Mouse (Mus musculus): ENCODE data around the gene Cmip.
A peak's percentile ranks its signal among the peaks of the same experiment; 100 is the strongest.

Gene Cmip

DNA sequence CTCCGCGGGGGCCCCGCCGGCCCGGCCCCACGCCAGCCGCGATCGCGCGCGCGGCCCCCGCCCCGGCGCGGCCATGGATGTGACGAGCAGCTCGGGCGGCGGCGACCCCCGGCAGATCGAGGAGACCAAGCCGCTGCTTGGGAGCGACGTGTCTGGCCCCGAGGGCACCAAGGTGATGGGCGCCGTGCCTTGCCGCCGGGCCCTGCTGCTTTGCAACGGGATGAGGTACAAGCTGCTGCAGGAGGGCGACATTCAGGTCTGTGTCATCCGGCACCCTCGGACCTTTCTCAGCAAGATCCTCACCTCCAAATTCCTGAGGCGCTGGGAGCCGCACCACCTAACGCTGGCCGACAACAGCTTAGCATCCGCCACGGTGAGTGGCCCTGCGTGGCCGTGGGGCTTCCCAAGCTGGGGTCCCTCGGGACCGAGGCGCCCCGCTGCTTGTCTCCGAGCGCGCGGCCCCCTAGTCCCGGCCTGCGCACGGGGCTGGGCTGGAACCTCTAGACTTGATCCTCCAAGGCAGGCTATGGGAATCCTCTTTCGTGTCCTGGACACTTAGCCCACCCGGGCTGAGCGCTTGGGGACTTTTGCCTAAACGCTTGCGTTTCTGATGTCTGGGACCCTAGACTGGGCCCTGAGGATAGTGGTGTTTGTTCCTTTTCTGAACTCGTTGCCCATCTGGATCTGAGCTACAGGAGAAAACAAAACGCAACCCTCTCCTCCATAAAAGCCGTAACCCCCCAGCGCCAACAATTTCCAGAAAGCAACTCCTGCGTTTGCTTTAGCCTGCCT, at the start of gene Cmip:
Gene Cmip (plus strand): TSS at position 36 of the 792 bp plus-strand sequence.
- DNase-seq (ENCODE audit: low read depth in 2 of 2, low spot score in 2 of 2), result peak; percentile 30 to 32

DNA sequence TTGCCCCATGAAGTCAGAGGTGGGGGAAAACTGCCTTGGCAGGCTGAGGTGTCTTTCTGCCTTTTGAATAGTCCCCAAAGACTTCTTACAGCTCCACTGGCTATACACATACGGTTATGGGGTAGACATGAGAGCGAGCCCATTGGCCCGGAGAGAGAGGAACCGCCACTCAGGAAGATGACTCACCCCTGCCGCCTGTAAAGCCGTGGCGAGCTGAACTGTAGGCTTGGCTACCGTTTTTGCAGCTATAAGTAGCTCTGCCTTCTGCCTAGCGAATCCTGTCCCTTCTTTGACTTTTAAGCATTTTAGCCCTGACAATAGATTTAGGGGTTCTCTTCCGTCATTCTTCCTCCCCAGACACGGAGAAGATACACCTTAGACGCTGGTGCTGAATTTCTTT, 47.7 kb upstream of the Cmip start:
- DNase-seq (ENCODE audit: low read depth in 2 of 2, low spot score in 2 of 2), result no peak

DNA sequence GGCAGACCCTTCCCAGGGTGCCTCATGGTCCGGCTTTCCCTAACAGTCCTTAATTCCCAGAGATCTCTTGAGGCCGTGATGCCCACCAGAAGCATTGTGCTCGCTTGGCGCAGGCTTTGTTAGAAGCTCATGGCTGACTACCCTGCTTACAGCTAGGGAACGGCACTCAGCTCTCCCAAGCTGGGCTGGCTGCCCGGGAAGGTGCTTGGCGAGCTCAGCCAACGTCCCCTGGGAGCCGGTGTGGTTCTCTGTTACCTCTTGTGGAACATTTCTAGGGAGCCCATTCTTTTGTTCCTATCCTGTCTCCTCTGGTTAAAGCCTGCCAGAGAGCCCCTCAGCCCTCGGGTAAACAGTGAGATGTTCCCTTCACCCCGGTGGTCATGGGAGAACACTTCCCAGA, 44.8 kb upstream of the Cmip start:
- no peak for DNase-seq (ENCODE audit: low read depth in 2 of 2, low spot score in 2 of 2)

DNA sequence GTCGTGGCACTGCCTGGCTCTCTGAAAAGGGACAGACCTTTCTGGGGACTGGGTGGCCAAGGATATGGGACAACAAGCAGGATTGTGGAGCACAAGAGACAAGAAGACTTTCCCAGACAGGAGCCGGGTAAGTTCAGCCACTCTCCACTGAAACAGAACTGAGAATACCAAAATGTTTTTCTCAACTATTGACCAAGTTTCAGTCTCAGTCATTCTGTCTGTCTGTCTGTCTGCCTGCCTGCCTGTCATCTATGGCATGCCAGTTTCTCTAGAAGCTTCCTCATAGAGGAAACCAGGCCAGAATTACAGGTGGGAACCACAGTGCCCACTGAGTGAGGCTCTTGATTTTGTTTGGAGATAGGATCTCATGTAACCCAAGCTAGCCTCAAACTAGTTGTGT, 39.1 kb upstream of the Cmip start:
- DNase-seq (ENCODE audit: low read depth in 2 of 2, low spot score in 2 of 2), result no peak

DNA sequence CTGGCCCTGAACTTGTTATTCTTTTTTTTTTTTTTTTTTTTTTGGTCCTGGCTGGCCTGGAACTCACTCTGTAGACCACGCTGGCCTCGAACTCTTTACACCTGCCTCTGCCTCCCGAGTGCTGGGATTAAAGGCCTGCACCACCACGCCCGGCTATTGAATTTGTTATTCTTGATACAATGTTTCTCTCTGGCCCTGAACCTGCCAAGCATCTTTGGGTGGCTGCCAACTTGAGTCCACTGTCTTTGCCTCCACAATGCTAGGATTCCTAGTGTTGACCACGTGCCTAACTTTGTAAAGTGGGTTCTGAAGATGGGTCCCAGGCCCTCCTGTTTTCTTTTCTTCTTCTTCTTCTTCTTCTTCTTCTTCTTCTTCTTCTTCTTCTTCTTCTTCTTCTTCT, 34.5 kb upstream of the Cmip start:
- DNase-seq (ENCODE audit: low read depth in 2 of 2, low spot score in 2 of 2), result no peak

DNA sequence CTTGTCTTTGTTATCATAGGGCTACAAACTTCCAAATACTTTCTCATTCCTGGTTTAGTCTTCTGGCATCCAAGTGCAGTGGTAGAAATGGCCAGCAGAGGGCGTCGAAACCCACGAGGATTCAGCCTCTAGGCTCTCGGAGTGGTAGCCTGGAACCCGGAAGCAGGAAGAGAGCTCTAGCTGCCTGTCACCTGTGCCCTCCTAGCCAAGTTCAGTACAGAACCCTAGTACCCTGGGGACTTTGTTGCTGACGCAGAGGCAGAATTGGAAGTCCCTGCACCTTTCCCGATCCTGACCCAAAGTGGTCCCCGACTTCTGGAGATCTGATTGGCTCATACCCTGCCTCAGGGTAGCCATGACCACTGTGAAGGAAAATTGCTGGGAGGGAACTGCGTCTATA, 32.2 kb upstream of the Cmip start:
- peak; percentile 79 to 83 for DNase-seq (ENCODE audit: low read depth in 2 of 2, low spot score in 2 of 2)

DNA sequence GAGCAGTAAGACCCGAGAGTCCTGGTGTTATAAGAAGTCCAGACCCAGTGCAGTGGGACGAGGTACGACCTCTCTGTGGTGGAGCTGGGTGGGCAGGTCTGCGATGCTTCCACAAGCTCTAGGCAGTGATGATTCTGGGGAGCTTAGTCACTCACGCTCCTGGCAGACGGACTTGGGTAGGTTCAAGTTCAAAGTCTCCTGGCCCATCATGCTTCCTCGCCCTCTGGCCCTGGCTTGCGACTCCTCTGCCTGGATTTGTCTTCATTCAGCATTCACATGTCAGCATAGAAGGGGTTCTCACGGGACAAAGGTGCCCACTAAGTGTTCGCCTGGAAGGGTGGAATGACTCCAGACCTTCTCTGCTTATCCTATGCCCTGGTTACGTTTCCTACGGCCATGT, 30.6 kb upstream of the Cmip start:
- no peak for DNase-seq (ENCODE audit: low read depth in 2 of 2, low spot score in 2 of 2)

DNA sequence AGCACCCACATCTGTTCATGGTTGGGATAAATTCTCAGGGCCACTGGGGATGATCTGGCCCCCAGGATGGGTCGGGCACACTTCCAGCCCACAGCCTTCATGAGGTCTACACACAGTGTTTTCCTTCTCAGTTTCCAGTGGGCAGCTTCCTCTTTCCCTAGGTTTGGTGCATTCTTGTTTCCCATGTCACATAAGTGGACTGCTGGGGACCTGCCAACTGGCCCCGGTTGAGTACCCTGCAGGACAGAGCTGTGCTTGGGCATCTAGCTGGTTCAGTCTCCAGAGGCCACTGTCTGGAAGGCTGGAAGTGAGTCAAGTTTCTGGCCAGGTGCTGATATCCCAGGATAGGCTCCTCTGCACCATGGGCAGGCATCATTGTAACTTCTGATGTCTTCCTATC, 29.5 kb upstream of the Cmip start:
- DNase-seq (ENCODE audit: low read depth in 2 of 2, low spot score in 2 of 2), result no peak

DNA sequence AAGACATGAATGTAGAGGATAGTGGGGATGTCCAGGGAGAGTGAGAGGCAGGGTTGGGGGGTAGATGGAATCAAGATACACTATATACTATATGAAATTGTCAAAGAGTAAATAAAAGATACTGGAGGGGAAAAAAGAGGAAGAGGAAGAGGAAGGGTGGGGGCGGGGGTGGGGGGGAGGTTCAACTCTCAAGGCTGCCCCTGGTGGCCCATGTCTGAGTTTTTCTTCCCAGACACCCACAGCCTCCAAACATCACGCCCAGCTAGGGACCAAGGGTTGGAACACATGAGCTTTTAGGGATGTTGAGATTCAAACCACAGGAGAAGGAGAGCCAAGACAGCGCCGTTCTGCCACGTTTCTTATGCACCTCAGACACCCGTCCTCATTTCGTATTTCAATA, 23.7 kb upstream of the Cmip start:
- no peak for DNase-seq (ENCODE audit: low read depth in 2 of 2, low spot score in 2 of 2)

DNA sequence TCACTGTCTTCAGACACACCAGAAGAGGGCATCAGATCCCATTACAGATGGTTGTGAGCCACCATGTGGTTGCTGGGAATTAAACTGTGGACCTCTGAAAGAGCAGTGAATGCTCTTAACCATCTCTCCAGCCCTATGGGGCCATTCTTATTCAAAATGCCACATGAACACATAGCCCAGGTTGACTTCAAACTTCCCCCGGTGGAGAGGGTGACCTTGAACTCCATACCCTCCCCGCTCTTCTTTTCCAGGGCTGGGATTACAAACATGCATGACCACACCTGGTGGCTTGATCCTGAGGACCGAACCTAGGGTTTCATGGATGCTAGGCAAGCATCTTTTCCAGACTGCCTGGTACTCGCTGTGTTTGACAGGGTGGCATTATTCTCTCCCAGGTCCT, 20.3 kb upstream of the Cmip start:
- no peak for DNase-seq (ENCODE audit: low read depth in 2 of 2, low spot score in 2 of 2)

DNA sequence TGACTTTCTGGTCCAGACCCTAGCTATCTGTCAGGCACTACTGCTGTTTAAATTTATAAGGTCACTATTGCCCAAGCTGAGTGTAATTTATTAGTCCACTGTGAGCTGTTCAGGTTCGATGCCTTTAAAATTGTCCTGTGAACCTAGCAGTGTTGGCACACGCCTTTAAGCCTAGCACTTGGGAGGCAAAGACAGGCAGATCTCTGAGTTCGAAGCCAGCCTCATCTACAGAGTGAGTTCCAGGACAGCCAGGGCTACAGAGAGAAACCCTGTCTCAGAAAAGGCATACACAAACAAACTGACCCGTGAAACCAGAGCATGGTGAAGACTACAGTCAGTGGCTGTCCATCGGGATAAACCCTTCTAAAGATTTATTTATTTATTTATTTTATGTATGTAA, 16.5 kb upstream of the Cmip start:
- DNase-seq (ENCODE audit: low read depth in 2 of 2, low spot score in 2 of 2), result no peak

DNA sequence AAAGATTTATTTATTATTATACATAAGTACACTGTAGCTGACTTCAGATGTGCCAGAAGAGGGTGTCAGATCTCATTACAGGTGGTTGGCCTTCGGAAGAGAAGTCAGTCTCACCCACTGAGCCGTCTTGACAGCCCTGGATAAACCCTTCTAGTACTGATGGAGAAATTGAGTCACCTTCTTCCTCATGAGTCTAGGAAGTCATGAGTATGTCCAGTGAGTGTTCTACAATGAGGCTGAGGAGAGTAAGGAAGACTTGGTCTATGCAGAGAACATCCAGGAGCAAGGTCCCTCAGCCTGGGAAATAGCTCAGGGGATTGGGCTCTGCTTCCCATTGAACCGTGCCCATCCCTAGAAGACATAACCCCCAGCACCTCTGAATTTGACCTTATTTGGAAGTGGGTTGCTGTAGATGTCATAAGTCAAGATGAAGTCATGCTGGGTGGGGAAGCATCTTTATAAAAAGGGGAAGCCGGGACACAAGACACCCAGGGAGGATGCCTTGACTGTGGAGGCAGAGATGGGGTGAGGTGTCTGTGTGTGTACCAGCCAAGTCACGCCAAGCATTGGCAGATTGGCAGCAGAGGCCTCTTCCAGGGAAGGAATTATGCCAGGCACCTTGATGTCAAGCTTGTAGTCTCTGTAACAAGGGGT, 15.9 kb upstream of the Cmip start:
- no peak for DNase-seq (ENCODE audit: low read depth in 2 of 2, low spot score in 2 of 2)

DNA sequence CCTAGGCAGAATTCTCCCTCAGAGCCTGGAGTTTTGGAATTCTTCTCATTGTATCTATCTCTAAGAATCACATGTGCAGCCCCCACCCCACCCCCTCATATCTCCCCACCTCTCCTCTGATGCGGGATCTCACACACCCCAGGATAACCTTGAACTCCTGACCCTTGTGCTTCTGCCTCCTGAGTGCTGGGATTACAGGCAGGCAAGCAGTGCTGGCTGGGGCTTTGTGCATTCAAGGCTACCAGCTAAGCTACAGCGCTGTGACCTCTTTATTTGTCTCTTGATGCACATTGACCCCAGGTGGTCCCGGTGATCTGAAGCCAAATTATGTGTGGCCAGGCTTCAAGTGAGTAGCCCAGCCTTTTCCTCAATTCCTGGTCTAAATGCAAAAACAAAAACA, 15.0 kb upstream of the Cmip start:
- DNase-seq (ENCODE audit: low read depth in 2 of 2, low spot score in 2 of 2), result no peak

DNA sequence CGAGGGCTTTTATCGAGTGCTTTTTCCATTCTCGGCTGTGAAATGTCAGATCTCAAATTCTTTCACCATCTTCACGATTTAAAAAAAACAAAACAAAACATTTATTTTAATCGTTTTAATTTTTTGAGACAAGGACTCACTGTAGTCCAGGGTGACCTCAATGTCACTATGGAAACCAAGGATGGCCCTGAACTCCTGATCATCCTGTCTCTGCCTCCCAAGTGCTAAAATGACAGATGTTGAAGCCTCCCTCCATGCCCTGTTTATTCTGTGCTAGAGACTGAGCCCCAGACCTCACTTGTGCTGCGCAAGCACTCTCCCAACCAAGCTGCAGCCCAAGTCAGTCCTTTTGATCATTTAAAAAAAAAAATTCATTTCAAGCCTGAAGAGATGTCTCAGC, 14.6 kb upstream of the Cmip start:
- no peak for DNase-seq (ENCODE audit: low read depth in 2 of 2, low spot score in 2 of 2)

DNA sequence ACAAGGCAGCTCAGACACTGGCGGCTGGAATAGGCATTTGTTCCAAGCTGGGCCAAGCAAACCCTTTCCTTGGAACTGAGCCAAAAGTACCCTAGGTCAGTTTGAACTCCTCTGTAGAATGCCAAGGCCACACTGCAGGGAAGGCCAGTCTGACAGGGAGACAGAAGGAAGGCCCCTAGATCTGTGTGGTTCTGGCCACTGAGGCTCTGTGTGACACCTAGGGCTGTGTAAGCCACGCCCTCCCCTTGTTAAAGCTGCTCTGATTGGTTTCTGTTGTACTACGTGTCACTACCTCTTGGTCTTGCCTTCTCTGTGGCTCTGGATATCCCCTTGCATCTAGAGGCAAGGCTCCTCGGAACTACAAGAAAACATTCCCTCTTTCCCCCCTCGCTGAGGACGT, 12.3 kb upstream of the Cmip start:
- DNase-seq (ENCODE audit: low read depth in 2 of 2, low spot score in 2 of 2), result no peak

DNA sequence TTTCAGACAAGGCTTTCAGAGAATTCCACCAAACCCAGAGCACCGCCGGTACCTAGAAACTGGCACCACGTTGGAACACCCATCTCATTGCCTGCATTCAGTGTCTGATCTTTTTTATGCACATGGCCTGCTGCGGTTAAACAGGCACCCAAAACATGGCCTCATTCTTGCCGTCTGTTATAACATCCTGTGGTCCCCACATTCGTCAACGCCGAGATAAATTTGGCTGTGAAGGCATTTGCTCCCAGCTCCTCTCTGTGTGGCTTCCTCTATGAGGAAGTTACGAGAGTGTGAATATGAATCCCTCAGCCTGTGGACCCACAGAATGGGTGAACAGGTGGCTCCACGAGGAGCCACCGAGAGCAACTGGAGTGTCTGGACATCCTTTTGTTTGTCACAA, 8.5 kb upstream of the Cmip start:
- no peak for DNase-seq (ENCODE audit: low read depth in 2 of 2, low spot score in 2 of 2)

DNA sequence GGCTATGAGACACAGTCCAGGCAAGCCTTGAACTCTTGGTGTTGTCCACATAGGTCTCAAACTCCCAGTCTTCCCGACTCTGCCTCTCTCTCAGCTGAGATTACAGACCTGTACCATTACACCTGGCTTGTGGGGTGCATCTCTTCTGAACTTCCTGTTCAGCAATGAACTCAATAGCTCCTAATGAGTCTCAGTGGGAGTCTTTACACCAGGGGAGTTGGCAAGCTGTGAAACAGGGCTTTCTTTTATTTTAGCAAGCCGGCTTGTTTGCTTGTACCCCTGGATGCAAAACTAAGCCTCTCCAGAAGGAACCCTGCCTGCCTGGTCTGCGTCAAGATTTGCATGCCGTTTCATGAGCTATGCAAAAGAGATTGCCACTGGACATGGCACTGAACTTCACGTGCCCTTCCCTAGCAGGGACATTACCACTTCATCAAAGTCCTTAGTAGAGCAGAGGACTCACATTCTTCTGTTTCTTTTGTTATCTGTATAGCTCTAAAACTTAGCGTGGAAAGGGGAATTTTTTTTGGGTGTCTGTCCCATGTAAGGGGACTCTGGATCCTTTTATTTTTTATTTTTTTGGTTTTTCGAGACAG, 5.7 kb upstream of the Cmip start:
- no peak for DNase-seq (ENCODE audit: low read depth in 2 of 2, low spot score in 2 of 2)

DNA sequence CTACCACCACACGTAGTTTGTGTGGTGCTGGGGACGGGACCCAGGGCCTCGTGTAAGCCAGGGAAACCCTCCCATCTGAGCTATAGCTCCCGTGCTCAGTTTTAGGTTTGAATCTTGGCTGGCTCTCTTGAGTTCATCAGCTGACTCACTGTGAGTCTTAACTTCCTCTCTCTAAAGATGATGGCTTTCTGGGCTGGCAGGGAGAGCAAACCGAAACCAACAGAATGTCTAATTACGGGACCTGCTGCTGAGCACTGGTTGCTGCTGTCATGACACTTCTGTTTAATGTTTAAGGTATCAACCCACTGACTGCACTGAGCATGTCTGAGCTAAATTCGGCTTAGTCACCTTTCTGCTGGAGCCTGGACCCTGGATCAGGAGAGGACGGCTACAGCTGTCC, 4.2 kb upstream of the Cmip start:
- no peak for DNase-seq (ENCODE audit: low read depth in 2 of 2, low spot score in 2 of 2)

DNA sequence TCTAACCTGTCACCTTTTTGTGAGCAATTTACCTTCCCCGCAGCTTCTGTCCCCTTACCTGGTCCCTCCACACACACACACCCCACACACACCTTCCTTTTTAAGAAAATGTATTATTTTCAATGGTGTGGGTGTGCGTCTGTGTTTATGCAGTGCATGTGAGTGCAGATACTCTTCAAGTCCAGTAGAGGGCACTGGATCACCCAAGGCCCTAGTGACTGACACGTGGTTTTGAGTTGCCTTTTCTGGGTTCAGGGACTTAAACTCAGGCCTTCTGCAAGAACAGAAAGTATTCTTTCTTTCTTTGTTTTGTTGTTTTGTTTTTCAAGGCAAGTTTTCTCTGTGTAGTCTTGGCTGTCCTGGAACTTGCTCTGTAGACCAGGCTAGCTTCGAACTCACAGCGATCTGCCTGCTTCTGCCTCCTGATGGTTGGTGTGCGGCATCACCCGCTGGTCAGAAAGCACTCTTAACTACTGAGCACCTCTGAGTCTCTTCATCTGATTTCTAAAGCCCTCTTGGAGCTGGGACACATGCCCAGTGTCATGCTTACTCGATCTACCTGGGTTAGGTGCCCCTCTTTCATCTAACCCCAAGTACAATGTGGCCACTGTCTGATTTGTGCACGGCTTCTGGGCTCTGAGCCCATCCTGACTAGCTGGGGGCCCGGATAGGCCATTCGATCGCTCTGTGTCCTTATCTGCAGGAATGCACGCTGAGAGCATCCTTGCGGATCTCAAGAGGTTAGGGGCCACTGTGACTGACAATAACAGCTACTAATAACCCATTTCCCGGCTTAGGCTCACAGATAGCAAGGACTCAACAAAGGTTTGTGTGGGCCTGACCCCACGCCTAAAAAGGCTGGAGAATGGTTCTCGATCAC, 3.2 kb upstream of the Cmip start:
- no peak for DNase-seq (ENCODE audit: low read depth in 2 of 2, low spot score in 2 of 2)

DNA sequence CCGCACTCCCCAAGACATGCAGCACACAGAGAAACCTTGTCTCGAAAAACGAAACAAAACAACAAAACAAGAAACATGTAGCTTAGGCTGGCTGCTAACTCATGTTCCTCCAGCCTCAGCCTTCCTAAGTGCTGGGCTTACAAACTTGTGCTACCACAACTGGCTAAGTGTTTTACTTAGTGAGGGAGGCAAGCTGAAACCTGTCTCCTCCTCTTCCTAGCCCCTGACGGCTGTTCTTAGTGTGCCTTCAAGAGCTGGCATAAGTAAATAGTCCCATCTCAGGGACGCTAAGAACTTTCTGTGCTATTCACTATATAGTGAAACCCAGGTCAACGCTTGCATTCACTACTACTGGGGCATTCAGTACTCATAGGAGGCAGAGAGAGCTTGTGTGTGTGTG, 2.4 kb upstream of the Cmip start:
- DNase-seq (ENCODE audit: low read depth in 2 of 2, low spot score in 2 of 2), result no peak

DNA sequence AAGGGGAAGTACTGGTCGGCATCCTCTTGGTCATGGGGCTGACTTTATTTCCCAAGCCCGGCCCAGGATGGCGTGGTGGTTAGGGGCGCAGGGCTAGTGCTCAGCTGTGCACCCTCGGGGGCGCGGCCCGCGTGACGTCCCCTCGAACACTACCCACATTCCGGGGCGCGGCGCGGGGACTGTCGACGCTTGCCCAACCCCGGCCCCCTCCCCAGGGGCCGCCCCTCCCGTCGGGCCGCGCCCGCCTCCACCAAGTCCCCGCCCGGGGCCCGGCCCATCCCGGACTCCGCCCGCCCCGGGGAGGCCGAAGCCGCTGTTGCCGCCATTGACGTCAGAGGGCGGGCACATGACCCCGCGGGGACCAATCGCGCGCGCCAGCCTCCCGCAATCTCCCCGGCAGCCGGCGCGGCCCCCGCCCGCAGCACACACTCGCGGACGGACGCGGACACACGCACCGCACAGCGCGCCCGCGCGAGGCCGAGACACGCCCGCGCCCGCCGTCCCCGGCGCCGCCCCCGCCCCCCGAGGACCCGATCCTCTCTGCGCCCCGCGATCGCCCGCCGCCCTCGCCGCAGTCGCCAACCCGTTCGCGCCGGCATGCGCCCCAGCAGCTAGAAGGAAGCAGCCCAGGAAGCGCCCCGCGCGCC, 449 bp upstream of the Cmip start:
- peak; percentile 84 to 87 for DNase-seq (ENCODE audit: low read depth in 2 of 2, low spot score in 2 of 2)

Data from CD8-positive naive resting alpha-beta T cell, adult 2 months (primary cell).